Mouse (Mus musculus) hindbrain, embryonic 13.5 days (tissue): ENCODE measurements at regions not wholly inside any gene's neighbourhood (a gene's known extent, or its start where the extent isn't known, plus 50 kb on each side); places are given as distances from the start of the nearest gene placed in this dataset.
"Not testable (repeated sequence)": the region's sequence is repeated elsewhere in the genome, so short reads cannot be mapped to it uniquely, and the experiment has no call there.

Experiments used
- ATAC-seq: fragments of 200-750 bp; cut with Nextera tagmentation; 2 replicates; pipeline ENCODE4 v1.8.0; 2017; ENCODE audit warnings: moderate TSS enrichment; ENCODE audit not compliant: low FRiP score
- H3K27ac ChIP-seq: fragments of 300-500 bp; sonication (generic); 2 replicates; pipeline ENCODE4 v1.5.1; 2015; ENCODE audit warnings: inconsistent platforms, mild to moderate bottlenecking, moderate library complexity
- H3K27me3 ChIP-seq: fragments of 300-500 bp; sonication (generic); 2 replicates; pipeline ENCODE4 v1.6.1; 2015; ENCODE audit warnings: mild to moderate bottlenecking, inconsistent platforms
- H3K36me3 ChIP-seq: fragments of 300-500 bp; sonication (generic); 2 replicates; pipeline ENCODE4 v1.6.1; 2015; ENCODE audit warnings: mild to moderate bottlenecking, inconsistent platforms
- H3K4me1 ChIP-seq: fragments of 300-500 bp; sonication (generic); replicated peaks from 2 replicates; pipeline ENCODE4 v1.6.1; 2015; ENCODE audit warnings: inconsistent platforms
- H3K4me2 ChIP-seq: fragments of 300-500 bp; sonication (generic); 2 replicates; pipeline ENCODE4 v1.6.1; 2015; ENCODE audit warnings: inconsistent platforms, mild to moderate bottlenecking, moderate library complexity
- H3K4me3 ChIP-seq: fragments of 300-500 bp; sonication (generic); 2 replicates; pipeline ENCODE4 v1.5.1; 2015; ENCODE audit warnings: mild to moderate bottlenecking, inconsistent platforms
- H3K9ac ChIP-seq: fragments of 300-500 bp; sonication (generic); 2 replicates; pipeline ENCODE4 v1.6.1; 2015; ENCODE audit warnings: mild to moderate bottlenecking, inconsistent platforms
- H3K9me3 ChIP-seq: fragments of 300-500 bp; sonication (generic); 2 replicates; pipeline ENCODE4 v1.6.1; 2016; ENCODE audit warnings: inconsistent platforms
- WGBS: fragments of 180-500 bp; shearing (Covaris S2); methylation state at CpG from one replicate; pipeline ENCODE4 v1.1.7; 2015; 5-methylcytosine and 5-hydroxymethylcytosine counted together

DNA sequence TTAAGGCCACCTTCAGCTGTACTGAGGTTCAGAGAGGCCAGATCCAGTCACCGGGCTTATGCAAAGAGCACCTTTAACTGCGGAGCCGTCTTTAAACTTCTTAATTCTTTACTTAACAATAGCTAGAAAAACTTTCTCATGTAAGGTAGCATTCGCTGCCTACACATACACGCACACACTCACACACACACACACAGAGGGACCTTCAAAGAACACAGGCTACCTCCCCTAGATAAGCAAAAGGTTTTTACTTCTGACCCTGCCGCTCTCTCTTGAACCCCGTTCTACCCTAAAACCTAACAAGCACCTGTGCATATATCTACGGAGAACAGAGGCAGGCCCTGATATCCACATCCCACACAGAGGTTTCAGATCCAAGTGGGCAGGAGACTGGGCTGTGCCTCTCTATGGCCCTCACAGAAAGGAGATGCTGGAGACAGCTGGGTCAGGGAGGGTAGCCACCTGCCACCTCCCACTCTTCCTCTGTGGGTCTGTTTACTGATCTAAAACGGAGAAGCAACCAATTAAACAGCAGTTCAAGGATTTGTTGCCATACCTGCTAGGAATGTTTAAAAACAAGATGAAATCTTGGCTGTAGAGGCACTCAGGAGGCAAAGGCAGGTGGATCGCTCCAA is 81.2 kb downstream of the Tomm20 start:
- Histone ChIP-seq H3K4me2 (no peak overlapping the region), H3K9me3 (no peaks in the 10 kb centered on the region), H3K4me1 (no peaks in the 10 kb centered on the region), H3K27ac (no peak overlapping the region), H3K36me3 (no peaks in the 10 kb centered on the region), H3K27me3 (no peaks in the 10 kb centered on the region), H3K9ac (no peak overlapping the region), H3K4me3 (no peak overlapping the region)
- 88% methylated on average over 10 of the region's 10 CpGs for WGBS
- ATAC-seq, result no peak

DNA sequence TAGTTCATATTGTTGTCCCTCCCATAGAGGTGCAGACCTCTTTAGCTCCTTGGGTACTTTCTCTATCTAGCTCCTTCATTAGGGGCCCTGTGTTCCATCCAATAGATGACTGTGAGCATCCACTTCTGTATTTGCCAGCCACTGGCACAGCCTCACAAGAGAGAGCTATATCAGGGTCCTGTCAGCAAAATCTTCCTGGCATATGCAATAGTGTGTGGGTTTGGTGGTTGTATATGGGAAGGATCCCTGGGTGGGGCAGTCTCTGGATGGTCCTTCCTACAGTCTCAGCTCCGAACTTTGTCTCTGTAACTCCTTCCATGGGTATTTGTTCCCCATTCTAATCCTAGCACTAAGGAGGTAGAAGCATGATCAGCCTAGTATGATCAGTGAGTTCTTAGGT is 82.0 kb downstream of the Tomm20 start:
- H3K36me3 ChIP-seq, H3K4me2 ChIP-seq, H3K9me3 ChIP-seq, H3K27me3 ChIP-seq, H3K4me1 ChIP-seq, H3K9ac ChIP-seq, ATAC-seq, H3K27ac ChIP-seq, H3K4me3 ChIP-seq: not testable (repeated sequence)
- WGBS, result 89% methylated on average over 1 of the region's 1 CpGs

DNA sequence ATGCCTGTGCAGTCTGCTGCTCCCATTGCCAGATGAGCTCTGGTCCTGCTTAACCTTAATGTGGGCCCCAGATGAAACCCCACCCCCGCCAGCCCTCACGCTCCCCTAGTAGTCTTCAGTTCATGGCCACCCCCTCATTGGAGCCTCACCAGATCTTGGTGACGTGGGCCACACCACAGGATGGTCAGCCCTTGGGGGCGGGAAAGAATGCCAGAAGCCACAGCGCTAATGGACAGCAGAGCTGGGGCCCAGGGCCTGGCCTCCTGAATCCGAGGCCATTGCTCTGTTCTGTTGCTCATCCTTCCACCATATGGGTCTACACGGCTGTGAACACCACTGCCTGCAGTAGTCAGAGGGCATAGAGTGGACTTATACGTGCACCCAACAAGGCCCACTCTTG is 83.9 kb downstream of the Tomm20 start:
- Histone ChIP-seq H3K36me3 (no peaks in the 10 kb centered on the region), H3K4me3 (no peak overlapping the region), H3K9ac (no peak overlapping the region), H3K9me3 (no peaks in the 10 kb centered on the region), H3K27ac (no peak overlapping the region), H3K27me3 (no peaks in the 10 kb centered on the region), H3K4me1 (no peaks in the 10 kb centered on the region), H3K4me2 (no peak overlapping the region)
- ATAC-seq, result no peak
- 89% methylated on average over 8 of the region's 8 CpGs for WGBS

DNA sequence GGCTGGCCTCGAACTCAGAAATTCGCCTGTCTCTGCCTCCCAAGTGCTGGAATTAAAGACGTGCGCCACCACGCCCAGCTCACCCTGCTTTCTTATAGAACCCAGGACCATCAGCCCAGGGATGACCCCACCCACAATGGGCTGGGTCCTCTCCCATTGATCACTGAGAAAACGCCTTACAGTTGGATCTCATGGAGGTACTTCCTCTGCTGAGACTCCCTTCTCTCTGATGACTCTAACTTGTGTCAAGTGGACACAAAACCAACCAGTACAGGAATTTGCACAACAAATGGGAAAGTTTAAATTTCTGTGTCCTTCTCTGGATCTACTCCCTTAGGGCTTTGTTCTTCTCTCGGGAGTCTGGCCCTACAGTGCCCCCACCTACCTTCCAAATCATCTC is 85.0 kb downstream of the Tomm20 start:
- Histone ChIP-seq H3K4me2 (no peak overlapping the region), H3K9ac (no peak overlapping the region), H3K27ac (no peak overlapping the region), H3K27me3 (no peaks in the 10 kb centered on the region), H3K4me3 (no peak overlapping the region), H3K4me1 (no peaks in the 10 kb centered on the region), H3K9me3 (no peaks in the 10 kb centered on the region), H3K36me3 (no peaks in the 10 kb centered on the region)
- WGBS, result 92% methylated on average over 7 of the region's 7 CpGs
- ATAC-seq, result no peak

DNA sequence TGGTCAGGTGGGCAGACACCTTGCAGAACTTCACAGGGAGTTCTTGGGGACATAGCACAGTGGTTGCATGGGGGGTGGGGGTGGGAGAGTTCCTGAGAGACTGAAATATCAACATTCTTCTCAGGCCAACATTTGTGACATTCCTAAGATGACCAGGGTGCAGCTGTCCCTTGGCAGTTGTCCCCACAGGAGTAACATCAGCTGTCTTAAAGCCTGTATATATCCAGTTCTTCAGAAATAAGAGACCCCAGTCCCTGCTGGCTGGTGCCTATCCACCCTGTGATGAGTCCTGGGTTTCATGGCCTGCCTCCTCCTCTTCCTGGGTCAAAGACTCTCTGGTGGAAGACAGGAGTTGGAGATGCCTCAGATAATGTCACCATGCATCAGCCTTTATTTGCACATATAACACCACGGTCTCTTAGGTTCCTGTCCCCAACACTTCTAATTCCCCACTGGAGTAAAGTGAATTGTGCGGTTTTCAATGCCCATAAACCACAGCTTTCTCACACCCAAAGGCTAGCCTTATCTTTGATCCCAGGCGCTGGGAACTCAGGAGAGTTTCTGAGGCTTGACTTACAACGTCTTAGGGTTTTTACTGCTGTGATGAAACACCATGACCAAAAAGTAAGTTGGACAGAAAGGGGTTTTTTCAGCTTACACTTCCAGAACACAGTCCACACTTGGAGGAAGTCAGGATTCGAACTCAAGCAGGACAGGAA is 85.8 kb downstream of the Tomm20 start:
- Histone ChIP-seq H3K4me2 (no peak overlapping the region), H3K4me3 (no peak overlapping the region), H3K4me1 (no peaks in the 10 kb centered on the region), H3K36me3 (no peaks in the 10 kb centered on the region), H3K9ac (no peak overlapping the region), H3K27ac (no peak overlapping the region), H3K9me3 (no peaks in the 10 kb centered on the region), H3K27me3 (no peaks in the 10 kb centered on the region)
- 95% methylated on average over 5 of the region's 5 CpGs for WGBS
- no peak for ATAC-seq

DNA sequence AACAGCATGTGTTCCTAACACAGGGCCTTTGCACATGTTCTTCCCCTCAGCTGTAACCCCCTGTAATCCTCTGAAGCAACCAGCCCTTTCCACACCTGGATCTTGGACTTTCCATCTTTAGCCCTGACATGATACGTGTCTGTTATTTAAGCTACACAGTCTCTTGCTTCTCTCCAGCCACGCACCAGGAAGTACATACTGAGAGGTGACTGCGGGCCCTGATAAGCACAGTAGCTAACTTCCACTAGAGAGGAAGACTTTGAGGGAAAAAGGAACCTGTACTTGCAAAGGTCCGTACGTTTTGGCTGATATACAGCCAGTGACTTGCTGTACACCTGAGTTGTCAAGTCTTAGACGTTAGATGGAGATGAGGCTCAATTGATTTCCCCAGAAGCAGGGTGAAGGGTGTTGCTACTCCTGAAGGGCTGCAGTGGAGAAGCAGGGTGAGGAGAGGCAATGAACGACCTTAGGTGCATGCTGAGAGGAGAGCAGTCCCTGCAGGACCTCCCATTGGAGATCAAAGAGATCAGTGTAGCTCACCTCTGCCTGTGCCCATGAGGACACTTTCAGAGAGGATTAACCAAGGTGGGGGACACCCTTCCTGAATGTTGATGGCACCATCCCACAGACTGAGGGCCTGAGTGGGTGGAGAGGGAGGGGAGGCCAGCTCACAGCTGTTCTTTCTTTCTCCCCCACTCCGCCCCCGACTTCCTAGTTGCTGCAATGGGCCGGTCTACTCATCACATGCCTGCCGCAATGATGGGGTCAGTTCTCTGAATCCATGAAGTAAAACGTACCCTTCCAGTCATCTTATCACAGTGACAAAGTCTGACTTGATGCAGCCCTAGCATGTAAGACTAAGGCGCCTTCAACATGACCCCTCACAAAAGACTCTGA is 88.1 kb downstream of the Tomm20 start:
- H3K4me3 ChIP-seq, result no peak overlapping the region
- no peak overlapping the region for H3K4me2 ChIP-seq
- no peaks in the 10 kb centered on the region for H3K27me3 ChIP-seq
- H3K4me1 ChIP-seq, result peaks cover 12% of the 10 kb centered on the region
- no peaks in the 10 kb centered on the region for H3K9me3 ChIP-seq
- no peak overlapping the region for H3K9ac ChIP-seq
- H3K36me3 ChIP-seq, result no peaks in the 10 kb centered on the region
- no peak for ATAC-seq
- WGBS, result 80% methylated on average over 13 of the region's 13 CpGs
- no peak overlapping the region for H3K27ac ChIP-seq

DNA sequence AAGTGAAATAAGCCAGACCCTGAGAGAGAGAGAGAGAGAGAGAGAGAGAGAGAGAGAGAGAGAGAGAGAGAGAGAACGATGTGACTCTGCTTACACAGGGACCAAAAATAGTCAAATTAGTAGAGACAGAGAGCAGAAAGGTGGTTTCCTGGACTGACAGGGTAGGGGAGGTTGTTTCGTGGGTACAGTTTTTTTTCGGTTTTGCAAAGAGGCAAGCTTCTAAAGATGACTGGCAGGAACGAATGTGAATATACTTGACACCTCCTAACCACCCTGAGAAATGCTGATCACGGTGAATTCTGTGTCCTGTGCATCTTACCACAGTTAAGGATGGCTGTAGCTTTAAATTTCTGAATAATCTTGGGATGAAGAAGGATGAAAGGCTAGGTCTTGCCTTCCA is 89.7 kb downstream of the Tomm20 start:
- WGBS, result 81% methylated on average over 5 of the region's 5 CpGs
- Histone ChIP-seq H3K36me3 (no peaks in the 10 kb centered on the region), H3K27ac (no peak overlapping the region), H3K4me1 (peaks cover 12% of the 10 kb centered on the region), H3K4me3 (no peak overlapping the region), H3K4me2 (no peak overlapping the region), H3K9me3 (no peaks in the 10 kb centered on the region), H3K9ac (no peak overlapping the region), H3K27me3 (no peaks in the 10 kb centered on the region)
- ATAC-seq, result no peak

DNA sequence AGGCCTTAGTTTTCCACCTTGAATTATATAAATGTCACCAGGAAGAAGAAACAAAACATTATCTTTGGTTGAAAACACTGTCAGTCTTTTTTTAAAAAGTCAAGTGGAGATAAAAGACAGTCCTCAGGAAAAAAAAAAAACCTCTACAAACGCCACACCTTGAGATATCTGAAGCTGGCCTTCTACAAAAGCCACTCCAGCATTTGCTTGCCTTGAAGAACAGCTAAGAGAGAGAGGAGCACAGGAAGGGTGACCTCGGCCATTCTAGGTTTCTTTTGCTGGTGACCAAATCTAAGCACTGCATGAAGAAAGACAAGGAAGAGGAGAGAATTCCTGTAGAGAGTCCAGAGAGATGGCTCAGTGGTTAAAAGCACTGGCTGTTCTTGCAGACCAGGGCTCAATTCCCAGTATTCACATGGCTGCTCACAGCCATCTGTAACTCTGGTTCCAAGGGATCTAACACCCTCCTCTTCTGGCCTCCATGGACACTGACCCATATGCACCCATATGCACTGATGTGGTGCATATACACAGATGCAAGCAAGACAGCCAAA is 90.5 kb downstream of the Tomm20 start:
- WGBS, result 80% methylated on average over 2 of the region's 2 CpGs
- Histone ChIP-seq H3K36me3 (no peaks in the 10 kb centered on the region), H3K27ac (no peak overlapping the region), H3K9ac (no peak overlapping the region), H3K9me3 (no peaks in the 10 kb centered on the region), H3K4me3 (no peak overlapping the region), H3K4me2 (no peak overlapping the region), H3K4me1 (peaks cover 12% of the 10 kb centered on the region), H3K27me3 (no peaks in the 10 kb centered on the region)
- no peak for ATAC-seq

DNA sequence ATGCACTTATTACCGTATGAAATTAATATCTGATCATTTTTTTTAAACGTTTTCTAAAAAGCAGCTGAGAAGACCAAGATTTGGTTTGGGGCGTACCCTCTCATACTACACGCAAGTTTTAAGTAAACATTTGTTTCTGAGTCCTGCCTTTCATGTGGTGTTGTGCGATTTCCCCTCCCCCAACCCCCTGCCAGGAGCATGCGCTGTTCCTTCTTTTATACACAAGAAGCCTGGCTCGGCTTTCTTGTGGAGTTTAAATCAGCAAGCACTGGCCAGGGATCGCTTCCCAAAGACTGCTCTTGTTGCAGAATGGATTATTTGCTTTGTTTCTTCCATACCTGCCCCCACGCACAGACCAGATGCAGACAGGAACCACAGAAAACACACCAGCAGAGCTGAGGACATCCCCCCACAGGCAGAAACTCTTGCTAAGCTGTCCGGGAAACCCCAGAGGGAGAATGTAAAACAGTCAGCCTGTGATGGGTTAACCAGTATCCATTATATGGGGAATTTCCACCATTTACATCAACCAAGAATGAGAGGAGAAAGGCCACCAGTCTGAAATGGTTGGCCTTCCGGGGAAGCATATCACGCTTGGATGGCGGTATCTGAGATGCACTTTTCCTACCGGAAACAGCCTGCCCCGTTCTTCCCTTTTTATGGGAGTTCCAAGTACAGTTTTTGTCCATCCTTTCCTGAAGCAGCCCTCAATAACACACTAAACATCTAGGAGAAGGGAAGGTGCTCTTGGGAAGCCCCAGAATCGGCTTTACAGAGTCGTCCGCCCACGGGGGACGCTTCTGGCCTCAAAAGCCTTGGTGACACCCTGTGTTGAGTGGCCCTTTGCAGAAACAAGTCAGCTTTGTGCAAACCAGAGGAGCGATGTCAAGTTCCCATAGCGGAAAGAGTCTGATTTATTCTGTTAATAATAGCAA is 91.3 kb downstream of the Tomm20 start:
- H3K27ac ChIP-seq, result no peak overlapping the region
- no peak for ATAC-seq
- WGBS, result 73% methylated on average over 22 of the region's 22 CpGs
- H3K4me3 ChIP-seq, result no peak overlapping the region
- H3K4me2 ChIP-seq, result no peak overlapping the region
- H3K9ac ChIP-seq, result no peak overlapping the region
- no peaks in the 10 kb centered on the region for H3K9me3 ChIP-seq
- no peaks in the 10 kb centered on the region for H3K36me3 ChIP-seq
- H3K4me1 ChIP-seq, result peaks cover 12% of the 10 kb centered on the region
- no peaks in the 10 kb centered on the region for H3K27me3 ChIP-seq

DNA sequence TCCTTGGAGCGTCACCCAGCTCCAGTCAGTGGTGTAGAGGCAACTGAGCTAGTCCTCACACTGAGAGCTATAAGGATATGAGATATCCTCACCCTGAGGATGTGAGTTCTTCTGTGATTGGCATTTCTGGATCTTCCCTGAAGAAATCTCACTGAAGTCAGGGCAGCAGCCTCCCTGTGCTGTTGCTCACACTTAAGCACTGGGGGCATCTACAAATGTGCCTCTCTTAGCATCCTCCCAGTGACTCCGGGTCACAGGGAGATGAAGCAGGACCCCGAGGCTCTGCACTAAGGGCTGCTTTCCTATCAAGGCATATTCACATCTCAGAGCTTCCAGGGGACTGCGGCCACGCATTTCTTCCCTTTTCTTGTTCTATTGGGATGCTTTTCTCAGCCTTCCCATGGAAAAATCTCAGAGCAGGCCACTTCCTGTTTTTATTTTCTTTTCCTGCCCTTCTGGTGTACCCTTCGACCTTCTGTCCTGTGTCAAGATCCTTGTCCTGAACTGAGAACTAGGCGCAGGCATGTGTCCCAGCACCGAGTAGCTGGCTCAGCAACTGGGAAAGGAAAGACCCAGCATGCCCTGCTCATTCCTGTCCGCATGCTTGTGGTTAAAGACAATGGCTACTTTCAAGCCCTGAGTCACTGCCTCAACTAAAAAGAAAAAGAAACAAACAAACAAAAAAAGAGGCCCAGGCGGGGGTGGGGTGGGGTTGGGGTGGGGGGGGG is 92.8 kb downstream of the Tomm20 start:
- Histone ChIP-seq H3K36me3 (no peaks in the 10 kb centered on the region), H3K9ac (no peak overlapping the region), H3K9me3 (no peaks in the 10 kb centered on the region), H3K4me2 (no peak overlapping the region), H3K27ac (peak overlapping the region; percentile 55), H3K4me3 (no peak overlapping the region), H3K4me1 (peaks cover 12% of the 10 kb centered on the region), H3K27me3 (no peaks in the 10 kb centered on the region)
- ATAC-seq, result no peak
- WGBS, result 42% methylated on average over 10 of the region's 10 CpGs

DNA sequence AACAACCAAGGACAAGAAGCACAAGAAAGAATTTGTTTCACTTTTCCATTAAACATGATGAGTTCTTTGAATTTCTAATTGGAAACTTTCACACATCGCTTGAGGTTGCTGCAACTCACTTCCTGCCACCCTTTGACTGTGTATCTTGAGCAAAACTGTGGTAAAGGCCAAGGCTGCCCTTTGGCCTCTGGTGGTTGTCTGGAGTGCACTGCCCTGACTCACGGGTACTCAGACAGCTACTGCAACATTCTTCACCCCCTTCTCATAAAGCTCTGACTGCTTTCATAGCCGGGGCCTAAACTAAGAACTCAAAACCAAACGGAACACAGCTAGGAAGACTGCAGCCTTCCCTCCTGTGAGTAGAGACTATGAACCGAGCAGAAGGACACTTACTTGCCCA is 93.5 kb downstream of the Tomm20 start:
- Histone ChIP-seq H3K4me3 (no peak overlapping the region), H3K9me3 (no peaks in the 10 kb centered on the region), H3K36me3 (no peaks in the 10 kb centered on the region), H3K9ac (no peak overlapping the region), H3K4me1 (peaks cover 16% of the 10 kb centered on the region), H3K4me2 (no peak overlapping the region), H3K27me3 (no peaks in the 10 kb centered on the region), H3K27ac (peak overlapping the region; percentile 55)
- WGBS, result 74% methylated on average over 5 of the region's 5 CpGs
- ATAC-seq, result no peak
